Mouse (Mus musculus) lung, postnatal 25 days (tissue): Measurements from ENCODE around the gene Arhgap21.

Experiments
- DNase-seq: peaks from one replicate; pipeline ENCODE4 v3.0.0; 2022; ENCODE audit warnings: low spot score

The Arhgap21 gene

DNA sequence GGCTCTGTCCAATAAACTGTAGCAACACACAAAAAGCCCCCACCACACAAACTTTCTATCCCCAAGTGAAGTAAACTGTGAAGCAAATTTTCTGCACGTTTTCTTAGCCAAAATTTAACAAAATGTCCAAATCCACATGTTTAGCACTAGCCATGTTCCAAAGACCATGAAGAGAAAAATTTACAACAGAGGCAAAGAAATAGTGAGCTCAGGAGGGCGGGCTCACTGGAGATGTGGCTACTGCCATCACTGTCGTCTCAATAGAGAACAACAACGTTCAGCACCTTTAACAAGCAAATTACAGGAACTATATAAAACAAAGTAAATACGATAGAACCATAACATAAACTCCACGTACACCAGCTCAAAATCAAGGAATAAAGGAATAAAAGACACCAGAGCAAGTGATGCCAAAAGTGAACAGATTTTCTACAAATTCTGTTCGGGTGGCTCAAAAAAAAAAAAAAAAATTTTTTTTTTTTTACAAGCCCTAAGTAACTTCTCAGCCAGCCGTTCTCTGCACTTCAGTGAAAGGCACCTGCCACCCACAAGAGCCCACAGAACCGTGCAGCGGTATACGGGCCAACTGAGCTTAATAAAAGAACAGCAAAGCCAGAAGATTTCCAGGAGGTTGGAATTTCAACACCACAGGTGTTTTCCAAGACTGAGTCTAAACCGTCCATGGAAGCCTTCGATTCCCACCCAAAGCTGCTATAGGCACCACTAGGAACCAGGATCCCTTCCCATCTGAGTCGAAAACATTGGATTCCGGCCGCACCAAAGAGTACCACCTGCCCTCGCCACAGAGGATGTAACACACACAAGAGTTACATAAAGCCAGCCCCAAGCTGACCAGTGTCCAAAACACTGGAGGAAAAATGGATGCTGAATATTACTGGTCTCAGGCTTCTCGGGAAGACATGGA, 2.2 kb downstream of the Arhgap21 start:
- no peak for DNase-seq

DNA sequence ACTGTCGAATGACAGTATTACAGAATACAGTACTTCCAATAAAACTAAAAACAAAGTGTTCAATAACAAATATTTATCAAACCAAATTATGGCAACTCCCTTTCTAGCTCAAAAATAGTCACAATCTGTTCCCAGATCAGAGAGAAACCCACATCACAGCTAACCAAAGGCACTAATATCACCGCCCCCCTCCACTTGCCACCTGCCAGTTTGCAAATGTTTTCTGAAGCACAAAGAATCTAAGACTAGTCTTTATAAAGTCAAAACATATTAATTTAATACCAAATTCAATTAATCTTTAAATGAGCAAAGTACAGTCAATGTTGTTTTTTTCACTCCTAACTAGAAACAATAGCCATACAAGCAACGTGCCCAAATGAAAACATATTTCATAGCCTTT, 3.3 kb downstream of the Arhgap21 start:
- no peak for DNase-seq

DNA sequence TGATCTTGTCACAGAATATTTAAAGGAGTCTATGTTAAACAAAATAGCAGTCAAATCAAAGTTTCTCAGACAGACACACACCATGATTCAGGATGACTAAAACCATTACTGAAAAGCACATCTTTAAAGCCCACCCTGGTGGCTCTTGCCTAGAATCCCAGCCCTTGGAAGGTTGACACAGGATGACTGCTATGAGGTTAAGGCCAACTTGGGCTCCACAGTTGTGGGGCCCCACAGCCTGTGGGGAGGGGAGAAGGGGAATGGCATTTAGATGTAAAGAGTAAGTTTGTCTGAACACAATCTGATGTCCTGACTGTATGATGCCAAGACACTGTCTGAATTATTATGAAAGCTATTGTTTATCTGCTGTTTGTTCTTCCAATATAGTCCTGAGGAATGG, 4.2 kb downstream of the Arhgap21 start:
- no peak for DNase-seq

DNA sequence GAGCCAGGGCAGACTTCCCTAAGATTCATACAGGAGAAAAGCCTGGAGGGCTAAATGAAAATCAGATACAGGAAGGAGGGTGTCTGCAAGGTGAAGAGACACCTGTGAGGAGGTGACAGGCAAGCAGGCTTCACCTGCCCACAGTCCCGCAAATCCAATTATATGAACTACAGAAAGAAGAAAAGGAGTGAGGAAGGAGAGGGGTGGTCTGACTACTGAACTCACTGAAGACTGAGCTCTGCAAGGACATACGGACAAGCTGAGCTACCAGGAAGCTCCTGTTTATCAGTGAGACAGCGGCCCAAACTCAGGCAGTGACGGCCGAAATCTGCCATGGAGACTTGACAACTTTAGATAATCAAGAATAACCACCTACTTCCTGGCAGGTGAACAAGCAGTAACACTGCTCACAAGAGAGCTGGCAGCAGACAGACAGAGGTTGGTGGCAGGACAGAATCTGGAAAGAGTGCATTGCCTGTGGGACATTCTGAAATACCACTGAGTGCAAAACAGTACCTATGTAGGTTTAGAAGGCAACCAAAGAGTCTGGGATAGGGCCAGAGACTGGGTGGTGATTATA, 5.4 kb downstream of the Arhgap21 start:
- DNase-seq, result no peak

DNA sequence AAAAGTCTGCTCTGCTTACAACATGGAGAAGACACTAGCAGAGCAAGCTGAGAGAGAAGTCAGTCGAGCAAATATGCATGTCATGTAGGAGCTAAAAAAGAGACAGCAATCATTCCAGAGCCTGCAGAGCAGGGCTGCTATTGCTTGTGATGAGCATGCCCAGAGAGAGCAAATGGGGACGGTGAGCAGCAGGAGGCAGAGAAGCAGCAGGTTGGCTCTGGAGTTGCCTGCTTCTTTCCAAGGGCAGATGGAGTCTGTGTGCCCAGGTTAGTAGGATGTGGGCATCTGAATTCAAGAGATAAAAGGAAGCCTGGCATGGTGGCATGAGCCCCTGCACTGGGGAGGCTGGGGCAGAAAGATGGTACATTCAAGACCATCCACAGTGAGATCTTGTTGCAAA, 6.4 kb downstream of the Arhgap21 start:
- no peak for DNase-seq

DNA sequence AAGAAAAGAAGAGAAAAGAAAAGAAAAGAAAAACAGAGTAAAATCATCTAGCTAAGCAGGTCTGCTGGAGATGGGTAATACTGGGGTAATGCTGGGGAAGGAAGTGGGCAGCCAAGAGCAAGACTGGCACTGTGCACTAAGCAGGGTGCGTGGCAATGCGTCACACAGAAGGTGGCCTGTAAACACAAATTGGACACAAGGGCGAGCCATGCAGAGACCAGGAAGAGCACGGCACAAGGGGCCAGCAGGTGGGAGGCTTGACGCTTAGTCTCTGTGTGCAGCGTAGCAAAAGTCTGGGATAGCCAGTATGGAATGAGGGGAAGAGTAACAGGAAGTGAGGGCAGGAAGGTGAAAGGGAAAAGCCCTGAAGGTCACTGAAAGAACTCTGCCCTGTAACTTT, 6.9 kb downstream of the Arhgap21 start:
- DNase-seq, result no peak

DNA sequence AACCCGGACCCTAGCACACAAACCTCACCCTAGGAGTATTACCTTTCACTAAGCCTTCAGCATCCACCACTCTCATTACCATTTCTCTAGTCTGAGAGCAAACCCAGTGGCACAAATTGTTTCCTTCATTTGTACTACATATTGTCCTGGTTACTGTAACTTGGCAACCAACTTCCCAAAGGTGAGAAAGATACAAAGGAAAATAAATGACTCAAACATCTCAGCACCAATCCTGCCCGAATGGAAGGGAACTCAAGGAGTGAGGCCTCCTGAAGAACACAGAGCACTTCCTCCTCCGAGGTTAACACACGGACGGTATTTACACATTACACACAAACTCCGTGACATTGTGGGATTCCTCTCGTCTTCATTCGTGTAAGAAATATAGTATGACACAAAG, 7.4 kb downstream of the Arhgap21 start:
- no peak for DNase-seq

DNA sequence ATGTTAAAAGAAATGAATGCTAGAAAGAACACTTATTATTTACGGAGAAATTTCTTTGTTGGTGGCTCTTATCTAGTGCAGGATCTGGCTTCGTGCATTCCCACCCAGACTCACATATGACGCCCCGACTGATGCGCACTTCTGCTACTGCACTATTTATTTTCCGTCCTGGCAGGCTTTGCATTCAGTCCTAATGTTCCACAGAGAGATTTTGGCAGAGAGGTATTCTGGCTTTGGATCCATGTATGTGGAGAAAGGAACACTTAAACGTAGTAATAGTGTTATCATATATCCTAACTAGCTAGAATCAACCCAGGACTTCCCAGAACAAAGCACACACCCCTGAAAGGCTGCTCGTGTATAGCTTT, 8.0 kb downstream of the Arhgap21 start:
- no peak for DNase-seq

DNA sequence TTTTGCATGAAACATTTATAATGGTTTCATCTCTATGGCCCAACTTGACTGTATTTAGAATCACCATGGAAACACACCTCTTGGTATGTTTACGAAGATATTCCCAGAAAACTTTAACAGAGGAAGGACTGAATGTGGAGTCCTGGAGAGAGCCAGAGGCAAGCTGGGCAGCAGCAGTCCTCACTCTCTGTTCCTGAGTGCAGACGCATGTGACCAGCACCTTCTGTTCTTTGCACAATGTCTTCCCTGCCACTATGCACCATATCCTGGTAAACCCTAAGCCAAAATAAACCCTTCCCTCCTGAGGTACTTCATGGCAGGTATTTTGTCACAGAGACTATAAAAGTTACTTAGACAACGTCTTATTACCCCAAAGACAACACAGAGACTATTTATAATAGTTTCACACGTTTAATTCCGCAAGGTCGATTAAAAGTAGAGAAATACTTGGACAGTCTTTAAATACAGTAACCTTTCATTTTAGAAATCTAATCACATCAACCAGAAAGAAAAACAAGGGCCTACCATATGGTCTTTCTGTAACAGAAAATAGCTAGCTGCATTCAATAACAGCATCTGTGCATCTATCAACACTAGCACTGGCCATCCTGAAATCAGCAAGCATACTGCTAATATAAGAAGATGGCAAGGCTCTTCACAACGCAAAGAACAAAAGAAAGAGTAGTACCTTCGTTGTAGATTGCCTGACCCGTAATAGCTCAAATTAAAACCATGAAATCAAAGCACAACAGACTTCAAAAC, 8.6 kb downstream of the Arhgap21 start:
- DNase-seq, result no peak

DNA sequence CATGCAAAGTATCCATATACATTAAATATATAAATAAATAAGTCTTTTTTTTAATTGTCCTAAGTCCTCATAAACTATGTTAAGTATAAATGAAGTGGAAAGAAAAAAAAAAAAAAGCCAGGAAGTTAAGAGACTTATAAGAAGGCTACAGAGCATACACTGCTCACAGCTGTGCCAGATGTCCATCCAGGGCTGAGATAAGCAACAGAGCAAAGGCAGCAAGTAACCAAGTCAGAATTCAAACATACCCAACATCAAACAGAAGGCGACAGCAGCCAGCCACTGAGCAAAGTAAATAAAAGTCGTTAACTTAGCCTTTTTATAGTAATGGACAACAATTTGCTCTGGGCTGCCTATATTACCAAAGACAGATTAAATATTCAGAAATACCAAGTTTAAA, 9.6 kb downstream of the Arhgap21 start:
- no peak for DNase-seq

DNA sequence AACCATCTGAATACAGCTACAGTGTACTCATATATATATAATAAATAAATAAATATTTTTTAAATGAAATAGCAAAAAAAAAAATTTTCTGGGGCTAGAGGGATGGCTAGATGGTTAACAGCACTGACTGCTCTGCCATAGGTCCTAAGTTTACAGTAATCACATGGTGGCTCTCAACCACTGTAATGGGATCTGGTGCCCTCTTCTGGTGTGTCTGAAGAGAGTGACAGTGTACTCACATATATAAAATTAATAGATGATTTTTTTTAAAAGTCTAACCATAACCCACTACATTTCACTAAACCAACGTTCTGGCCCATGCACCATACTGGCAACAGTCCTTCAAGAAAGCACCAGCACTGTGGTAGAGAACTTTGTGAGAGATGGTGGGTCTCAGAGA, 10.7 kb downstream of the Arhgap21 start:
- DNase-seq, result no peak

DNA sequence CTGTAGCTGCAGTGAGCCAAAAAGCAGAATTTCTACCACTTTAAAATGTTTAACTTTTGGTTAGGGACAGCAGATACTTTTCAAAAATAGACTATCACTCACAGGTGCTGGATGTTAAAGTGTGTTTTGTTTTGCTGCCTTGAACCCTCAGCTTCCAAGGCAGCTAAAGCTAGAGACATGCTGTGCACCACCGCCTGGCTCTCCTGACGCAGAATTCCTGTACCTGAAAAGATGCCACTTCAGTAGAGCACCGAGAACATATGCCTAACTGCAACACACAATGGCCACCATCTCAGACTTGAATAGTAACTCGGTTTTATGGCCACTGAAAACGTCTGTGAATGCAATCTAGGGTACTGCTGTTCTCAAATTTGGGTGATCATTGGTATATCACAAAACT, 12.0 kb downstream of the Arhgap21 start:
- DNase-seq, result no peak

DNA sequence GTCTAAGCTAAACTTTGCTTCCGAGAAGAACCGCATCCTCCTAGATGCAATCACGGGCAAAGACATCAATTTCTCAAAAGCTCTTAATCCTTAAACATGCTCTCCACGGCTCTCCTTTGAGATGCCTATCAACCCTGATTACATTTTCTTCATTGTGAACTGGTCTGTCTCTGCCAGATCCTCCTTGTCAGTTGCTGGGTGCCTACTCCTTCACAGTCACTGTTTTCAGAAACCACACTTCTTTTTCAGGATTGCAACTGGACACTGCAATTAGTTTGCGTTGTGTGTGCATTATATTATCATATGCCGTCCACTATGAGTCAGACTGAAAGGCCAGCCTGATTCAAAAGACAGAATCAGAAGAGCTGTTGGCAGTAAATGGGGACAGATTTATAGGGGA, 12.7 kb downstream of the Arhgap21 start:
- DNase-seq, result no peak

DNA sequence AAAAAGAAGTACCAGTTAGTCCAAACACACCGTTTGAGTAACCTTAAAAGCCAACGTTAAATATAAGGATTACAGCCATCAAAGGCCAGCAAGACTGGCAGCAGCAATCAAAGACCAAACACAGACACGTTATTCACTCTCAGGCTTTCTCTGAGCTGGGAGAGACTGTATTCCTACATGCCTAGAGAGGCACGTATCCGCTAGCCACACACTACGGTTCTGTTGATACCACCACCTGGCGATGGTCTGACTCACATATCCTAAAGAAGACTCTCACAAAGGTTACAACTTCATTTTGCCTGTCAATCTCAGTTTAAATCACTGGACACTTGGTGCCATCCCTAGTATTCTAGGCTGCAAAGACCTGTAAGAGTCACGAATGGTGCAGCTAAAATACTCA, 13.3 kb downstream of the Arhgap21 start:
- no peak for DNase-seq

DNA sequence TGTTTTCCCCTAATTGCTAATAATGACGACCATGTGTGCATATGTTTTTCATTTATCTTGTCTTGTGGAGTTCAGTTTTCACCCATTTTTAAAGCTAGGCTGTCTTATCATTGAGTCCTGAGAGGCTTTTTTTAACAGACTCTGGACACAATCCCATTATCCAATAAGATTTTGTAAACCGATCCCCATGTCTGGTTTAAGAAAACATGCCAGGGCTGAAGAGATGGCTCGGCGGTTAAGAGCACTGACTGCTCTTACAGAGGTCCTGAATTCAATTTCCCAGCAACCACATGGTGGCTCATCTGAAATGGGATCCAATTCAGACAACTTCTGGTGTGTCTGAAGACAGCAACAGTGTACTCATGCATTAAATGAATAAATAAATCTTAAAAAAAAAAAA, 16.0 kb downstream of the Arhgap21 start:
- DNase-seq, result no peak

DNA sequence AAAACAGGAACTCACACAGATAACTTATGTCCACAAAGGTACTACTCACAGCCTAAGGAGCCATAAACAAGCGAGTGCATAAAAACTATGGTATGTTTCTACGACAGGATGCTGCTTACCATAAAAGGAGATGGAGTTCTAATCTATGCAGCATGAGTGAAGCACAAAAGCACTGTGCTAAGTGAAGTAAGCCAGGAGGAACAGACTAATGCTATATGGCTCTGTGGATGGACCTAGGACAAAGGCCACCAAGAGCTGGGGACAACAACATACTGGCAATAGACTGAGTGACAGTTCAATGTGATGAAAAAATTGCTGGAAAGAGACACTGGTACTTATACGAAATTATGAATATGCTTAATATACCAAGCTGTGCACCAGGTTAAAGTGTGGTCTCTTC, 19.5 kb downstream of the Arhgap21 start:
- no peak for DNase-seq

DNA sequence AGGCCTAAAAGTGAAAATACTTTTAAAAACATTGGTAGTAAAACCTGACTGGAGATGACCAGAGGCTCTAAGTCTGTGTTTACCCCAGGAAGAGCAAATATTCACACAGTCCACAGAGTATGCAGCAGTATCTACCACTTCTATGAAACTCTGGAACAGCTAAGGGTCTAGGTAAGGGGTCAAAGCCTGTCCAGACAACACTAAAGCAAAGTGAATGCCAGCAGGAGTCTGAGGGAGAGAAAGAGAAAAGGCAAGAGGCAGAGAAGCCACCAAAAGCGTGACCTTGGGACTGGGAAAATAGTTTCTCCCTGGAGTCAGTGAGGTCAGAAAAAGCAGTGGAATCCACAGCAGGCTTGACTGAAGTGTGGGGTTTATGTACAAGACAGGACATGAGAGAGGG, 21.6 kb downstream of the Arhgap21 start:
- no peak for DNase-seq

DNA sequence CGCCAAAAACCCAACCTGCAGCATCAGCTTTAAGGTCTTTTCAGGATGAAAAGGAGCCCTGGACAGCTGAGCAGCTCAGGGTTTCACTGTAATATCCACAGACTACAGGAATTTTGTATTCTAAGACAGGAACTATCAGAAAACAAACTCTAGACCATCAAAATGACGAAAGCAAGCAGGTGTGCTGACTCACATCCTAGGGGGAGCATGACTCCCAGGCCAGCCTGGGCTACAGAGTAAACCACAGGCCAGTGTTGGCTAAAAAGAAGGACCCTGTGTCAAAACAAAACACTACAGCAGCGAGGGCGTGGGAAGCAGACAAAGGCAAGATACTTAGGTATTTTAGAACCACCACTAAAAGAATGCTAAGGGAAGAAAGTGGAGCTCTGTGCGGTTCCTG, 23.1 kb downstream of the Arhgap21 start:
- no peak for DNase-seq

DNA sequence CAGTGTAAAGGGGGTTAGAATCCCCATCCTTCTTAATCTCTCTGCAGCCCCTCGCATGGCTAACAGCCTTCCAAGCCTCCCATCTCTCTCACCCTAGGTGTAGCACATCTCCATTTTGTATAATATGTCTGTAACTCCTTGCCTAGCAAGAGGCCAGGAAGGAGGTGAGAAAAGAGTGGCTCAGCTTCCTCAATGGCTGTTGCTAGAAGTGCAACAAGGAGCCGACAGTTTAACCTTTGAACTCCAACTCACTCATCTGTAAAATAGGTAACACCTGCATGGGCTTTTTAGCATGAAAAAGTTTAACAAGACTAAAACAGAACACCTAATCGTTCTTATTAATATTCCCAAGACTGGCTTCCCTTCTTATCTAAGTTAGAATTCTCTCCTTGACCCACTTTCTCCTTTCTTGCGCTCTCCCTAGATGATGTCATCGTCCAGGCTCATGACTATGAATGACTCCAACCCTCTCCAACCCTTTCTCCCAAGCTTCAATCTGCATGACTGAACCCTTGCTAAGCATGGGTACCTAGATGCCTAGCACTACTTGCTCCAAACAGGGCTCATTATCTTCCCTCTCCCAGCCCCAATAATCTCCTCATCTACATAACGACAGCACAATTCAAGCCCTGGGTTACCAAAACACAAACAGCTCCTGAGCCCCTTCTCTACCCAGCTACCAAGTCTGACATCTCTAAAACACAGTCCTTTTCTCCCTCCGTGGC, 24.8 kb downstream of the Arhgap21 start:
- no peak for DNase-seq

DNA sequence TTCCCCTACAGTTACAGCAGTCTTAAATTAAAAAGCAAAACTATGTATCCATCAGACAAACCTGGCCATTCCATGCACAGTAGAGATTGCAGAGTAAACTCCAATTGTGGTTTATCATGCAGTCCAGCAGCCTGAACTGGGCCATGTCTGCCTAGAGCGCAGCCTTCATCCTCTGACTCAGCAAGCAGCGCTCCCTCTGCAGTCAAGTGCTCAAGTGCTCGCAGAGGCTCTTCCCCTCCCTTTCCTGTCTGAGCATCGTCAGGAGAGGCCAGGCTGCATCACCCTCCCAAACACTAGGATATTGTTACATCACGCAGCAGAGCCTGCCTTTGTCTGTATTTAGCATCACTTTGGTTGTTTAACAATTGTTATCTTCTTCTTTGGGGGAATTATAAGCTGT, 25.5 kb downstream of the Arhgap21 start:
- no peak for DNase-seq

DNA sequence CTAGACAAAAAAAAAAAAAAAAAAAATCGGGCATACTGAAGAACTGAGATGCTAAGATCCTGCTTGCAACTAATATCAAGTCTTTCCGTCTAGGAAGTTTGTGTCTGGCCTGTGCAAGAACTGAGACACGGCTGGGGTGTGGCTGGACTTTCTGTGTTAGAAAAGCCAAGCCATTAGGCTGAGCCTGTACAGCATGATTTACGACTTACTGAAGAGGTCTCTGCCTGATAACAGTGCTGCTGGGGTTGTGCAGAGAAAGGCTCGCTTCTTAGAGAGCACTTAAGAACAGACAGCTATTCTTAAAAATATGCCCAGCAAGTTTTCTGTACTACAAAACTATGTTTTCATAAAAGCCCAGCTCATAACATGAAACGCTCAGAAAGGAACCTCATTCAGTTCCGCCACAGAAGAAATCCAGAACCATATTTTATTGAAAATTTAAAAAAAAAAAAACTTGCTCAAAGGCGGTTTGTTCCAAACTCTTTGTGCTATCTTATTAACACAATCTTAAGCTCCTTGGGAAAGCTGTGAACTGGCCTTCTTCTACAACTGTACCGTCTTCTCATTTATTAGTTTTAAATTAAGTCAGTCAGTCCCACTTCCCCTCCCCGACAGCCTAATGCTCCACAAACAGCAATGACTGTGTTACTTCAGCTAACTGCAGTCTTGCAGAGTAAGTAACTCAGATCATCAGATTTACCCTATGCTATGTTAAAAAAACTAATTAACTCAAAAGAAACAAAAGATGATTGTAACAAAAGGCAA, 26.1 kb downstream of the Arhgap21 start:
- no peak for DNase-seq

DNA sequence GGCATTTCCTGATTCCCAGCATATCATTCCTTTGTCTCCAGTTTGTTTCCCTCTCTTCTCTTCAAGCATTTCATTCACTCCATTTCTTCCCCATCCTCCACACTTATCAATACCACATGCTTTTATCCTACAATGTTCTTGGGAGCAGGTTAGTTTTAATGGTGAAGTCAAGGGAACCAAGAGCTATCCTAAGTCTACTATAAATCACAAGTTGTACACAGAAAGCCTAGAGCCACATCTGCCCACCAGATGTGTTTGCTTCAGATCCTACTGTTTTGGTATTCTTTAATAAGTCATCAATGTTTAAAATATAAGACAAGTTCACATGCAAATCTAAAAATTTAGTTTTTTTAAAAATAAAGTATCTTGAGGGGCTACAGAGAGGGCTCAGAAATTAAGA, 27.6 kb downstream of the Arhgap21 start:
- DNase-seq, result no peak
